Mouse (Mus musculus) heart, postnatal 4 days (tissue): ENCODE results near the gene Psg22. TPM values are rescaled to one million over a fixed set of nuclear protein-coding genes. Genes with fewer than 3 reads are reported as not detected.
"Not testable (repeated sequence)": the region's sequence is repeated elsewhere in the genome, so short reads cannot be mapped to it uniquely, and the experiment has no call there.

Source experiments
- DNase-seq: peaks from one replicate; pipeline ENCODE4 v3.0.0; 2021
- total RNA-seq, 2 experiments: library from RNA; stranded (reverse); gene quantifications; 2 replicates each; pipeline ENCODE4 v1.2.3; 2021

Gene Psg22
- total RNA-seq, result not detected

- DNase-seq, result no peak
Measured at GRCm38 (mm10) chr7:18717790-18718189, at the start of gene Psg22. Psg22 (plus strand) TSS chr7:18718090.

DNA sequence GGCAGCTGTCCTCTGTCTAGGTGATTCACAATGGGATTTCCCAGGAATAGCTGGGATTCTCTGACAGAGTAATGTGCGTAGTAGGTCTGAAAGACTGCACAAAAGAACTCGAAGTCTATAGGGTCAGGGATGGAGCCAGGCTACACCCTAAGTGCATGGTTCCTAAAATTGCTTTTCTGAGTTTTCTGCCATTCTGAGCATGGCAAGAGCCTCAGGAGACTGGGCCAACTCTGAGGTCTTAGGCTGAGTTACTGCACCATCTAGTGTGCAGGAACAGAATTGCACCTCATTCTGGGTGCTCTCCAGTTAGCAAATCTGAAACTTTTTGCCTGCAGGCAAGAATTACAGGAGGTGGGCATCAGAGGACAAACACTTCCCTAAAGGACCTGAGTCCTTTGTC is 38.1 kb upstream of the Psg22 start:
- peak; percentile 35 for DNase-seq

DNA sequence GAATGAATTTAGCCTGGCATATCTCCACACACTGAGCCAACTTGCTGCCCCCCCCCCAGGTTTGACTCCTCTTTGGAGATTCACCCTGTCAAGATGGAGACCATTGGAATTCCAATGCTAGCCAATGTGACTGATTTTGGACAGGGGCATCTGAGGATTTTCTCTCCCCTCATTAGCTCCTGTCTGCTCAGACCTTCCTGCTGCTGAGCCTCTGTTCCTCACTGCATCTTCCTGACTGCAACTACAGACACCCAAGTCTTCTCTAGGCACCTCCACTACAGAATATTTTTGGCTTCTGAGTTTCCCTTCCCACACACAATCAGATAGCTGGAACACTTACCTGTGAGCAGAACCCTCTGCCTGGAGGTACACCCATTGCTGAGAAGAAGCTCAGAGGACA is 32.3 kb upstream of the Psg22 start:
- DNase-seq, result no peak

DNA sequence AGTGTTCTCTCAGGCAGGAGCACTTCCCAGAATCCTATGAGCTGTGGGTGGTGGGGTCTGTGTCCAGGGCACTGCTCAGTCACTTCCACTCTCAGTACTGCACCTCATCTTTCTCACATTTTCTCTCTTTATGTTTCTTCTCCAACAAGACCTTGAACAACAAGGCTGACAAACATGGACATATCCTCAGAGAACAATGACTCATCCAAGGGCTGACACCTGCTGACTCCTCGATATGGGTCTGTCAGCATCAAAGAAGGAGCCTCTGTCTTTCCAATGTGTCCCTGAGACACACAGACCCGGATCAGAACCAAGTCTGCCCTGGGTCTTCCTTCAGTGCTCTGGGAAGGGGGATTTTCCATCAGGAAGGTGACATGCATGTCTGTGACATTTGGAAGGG is 31.8 kb upstream of the Psg22 start, which contains the start of gene Psg20:
Gene Psg20, minus strand, starts transcription at position 101 of the 400 bp plus-strand sequence.
- DNase-seq, result no peak

DNA sequence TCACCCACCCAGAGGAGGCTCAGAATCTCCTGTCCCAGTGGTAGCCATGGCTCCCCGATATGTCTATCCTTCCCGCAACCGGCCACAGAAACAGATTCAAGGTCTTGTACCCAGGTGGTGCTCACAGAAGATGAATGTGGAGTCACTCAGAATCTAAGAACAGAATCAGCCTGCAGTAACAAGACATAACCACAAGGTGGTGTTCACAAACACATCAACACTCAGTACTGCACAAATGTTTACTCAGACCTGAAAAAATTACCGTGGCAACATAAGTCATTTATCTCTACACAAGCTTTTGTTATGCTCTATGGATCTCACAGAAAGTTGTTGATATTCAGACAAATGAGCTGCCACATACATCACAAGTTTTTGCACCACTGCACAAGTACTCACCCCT is 7.6 kb upstream of the Psg22 start:
- DNase-seq, result not testable (repeated sequence)

DNA sequence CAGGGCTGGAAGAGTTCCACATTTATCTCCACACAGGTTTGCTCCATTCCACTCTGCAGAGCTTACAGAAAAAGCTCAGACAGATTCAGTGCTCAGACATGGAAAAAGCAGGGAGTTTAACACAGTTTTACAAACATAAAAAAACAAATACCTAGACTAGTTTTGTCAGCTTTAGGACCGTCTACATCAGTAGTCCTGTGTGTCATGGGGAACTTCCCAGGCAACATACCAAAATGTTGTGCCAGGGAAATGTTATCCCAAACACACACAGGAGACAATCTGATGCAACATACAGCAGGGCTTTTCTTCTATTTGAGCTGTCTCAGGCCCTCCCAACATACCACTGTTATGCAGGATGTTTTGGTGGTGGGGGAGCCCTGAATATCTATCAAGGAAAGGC is 7.0 kb upstream of the Psg22 start:
- DNase-seq, result no peak

DNA sequence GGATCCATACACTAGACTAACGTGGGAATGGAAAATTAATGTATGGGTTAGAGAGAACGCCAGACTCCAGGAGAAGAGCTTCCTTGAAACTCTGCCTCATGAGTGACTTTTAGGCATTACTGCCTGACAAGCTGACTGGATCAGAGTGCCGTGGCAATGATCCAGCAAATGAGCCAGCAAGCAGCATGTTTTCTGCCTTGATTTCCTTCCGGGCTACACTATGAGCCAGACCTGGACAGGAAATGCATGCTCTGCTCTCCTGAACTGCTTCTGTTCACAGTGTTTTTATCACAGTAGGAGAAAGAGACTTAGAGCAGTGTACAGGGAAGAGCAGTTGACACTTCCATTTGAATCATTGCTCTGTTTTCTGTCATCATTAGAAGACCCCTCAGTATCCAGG is 2.3 kb upstream of the Psg22 start:
- peak; percentile 43 for DNase-seq

DNA sequence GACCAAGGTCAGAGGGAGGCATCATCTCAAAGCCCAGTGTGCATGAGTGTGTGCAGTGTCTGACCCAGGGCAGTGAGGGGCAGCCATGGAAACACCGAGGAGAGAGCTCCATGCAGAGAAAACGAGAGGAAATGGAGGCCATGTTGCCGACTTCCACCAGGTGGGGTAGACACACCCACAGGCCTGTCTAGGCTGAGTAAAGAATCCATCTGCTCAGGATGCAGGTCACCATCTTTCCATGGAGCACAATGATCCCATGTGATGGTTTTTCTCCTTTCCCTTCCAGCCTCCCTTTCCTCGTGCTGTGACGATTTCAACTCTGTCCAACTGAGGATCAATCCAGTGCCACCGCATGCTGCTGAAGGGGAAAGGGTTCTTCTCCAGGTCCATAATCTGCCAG is 6.1 kb downstream of the Psg22 start:
- DNase-seq, result no peak

GRCm38 (mm10) chr7:18725931-18726330 is 8.0 kb downstream of the Psg22 start:
- DNase-seq, result not testable (repeated sequence)

- no peak for DNase-seq
Measured at GRCm38 (mm10) chr7:18728391-18728790, 10.5 kb downstream of the Psg22 start.

DNA sequence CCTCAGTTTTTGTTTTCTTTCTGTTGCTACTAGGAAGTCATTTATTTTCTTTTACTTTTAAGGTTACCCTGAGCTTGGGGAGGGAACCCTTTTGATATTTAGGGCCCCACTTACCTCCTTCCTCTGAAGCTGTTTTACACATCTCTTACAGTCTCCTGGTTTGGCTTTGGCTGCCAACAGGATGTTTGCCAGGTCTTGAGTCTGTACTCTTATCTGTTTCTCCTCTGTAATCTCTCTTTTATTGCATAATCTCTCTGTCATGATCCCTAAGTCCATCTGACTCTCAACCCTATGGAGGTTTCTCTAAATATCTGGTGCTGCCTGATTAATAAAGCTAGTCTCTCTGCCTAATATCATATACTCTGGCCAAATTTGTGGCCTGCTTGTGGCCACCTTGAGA is 15.2 kb downstream of the Psg22 start:
- DNase-seq, result no peak

- no peak for DNase-seq
Measured at GRCm38 (mm10) chr7:18734451-18734850, 16.6 kb downstream of the Psg22 start.

GRCm38 (mm10) chr7:18746189-18746860 is 28.4 kb downstream of the Psg22 start:
- peak; percentile 26 for DNase-seq

DNA sequence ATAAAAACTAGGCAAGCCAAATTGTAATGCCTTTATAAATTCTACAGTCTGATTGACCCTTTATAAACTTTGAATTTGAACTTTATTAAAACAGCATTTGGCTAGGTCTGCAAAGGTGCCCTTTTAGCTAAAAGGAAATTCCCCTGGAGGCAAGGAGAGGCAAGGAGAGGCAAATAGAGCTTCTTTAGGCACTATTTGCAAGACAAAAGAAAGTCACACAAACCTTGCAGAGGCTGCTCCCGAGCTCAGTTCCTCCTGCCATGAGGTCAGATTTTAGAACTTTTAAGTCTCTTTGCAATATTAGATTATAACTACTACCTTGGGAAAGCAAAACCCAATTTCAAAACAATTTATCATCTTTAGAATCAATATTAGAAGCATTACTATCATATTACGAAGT is 29.5 kb downstream of the Psg22 start:
- not testable (repeated sequence) for DNase-seq

GRCm38 (mm10) chr7:18748994-18749895 is 31.4 kb downstream of the Psg22 start:
- DNase-seq, result no peak

DNA sequence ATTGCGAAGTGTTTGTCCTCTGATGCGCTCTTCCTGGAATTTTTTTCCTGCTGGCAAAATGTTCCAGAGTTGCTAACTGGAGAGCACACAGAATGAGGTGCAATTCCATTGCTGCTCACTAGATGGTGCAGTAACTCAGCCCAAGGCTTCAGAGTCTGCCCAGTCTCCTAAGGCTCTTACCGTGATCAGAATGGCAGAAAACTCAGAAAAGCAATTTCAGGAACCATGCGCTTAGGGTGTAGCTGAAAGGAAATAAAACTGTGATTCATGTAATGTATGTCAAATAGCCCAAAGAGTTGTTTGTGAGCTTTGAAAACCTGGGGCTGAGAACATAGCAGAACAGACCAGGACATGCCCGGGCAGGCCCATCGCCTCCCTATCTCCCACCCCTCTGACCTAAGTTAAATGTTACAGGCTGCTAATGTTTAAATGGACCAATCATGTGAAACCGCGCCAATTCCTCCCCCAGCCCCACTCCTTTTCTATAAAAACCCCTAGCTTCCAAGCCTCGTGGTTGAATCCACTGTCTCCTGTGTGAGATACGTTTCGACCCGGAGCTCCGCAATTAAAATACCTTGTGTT is 32.1 kb downstream of the Psg22 start:
- DNase-seq, result peak; percentile 79

DNA sequence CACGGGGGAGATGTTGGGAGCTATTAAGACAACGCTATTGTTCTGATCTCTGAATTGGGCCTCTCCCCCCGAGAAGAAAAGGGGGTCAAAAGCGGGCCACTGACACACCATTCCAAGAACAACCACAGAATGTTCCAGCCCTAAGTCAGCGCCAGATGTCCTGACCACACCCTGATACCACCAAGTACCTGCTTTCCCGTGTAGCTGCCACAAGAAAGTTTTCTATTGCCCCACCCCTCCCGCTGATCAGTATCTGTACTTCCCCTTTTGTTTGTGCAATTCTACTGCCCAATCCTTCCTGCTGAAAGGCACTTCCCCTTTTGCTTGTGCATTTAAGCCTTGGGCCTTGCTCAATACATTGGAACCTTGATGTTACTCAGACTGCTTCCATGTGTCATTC is 42.3 kb downstream of the Psg22 start:
- DNase-seq, result not testable (repeated sequence)

GRCm38 (mm10) chr7:18762885-18763284 is 45.0 kb downstream of the Psg22 start:
- not testable (repeated sequence) for DNase-seq

Other genes starting within 250 kb of the Psg22 start
- not detected for gene Psg26, start 233.9 kb upstream of the Psg22 start, total RNA-seq
- gene Psg25, start 185.8 kb upstream of the Psg22 start, total RNA-seq, result not detected
- not detected for gene Psg27, start 150.8 kb upstream of the Psg22 start, total RNA-seq
- gene Psg23, start 101.6 kb upstream of the Psg22 start, total RNA-seq, result not detected
- not detected for gene Psg21, start 61.4 kb upstream of the Psg22 start, total RNA-seq
- not detected for gene Psg20, start 31.9 kb upstream of the Psg22 start, total RNA-seq
- not detected for gene Psg19, start 80.4 kb downstream of the Psg22 start, total RNA-seq
- gene Psg17, start 103.5 kb downstream of the Psg22 start, total RNA-seq, result not detected
- 1 to 10 TPM; 2.8 to 3.5 TPM for gene Mill2, start 121.9 kb downstream of the Psg22 start, total RNA-seq
- 1 to 10 TPM; 1.1 to 2.0 TPM for gene Pglyrp1, start 153.2 kb downstream of the Psg22 start, total RNA-seq
- gene Ccdc61, start 192.3 kb downstream of the Psg22 start, total RNA-seq, result 10 to 100 TPM; 11.9 to 14.9 TPM
- 1 to 10 TPM; 8.6 to 9.1 TPM for gene Nova2, start 207.8 kb downstream of the Psg22 start, total RNA-seq